Mouse (Mus musculus): ENCODE measurements at regions not wholly inside any gene's neighbourhood (a gene's known extent, or its start where the extent isn't known, plus 50 kb on each side); places are given as distances from the start of the nearest gene placed in this dataset.
A peak's percentile ranks its signal among the peaks of the same experiment; 100 is the strongest.

- no peak for DNase-seq
These were observed 128.6 kb upstream of the H2al1a start for GRCm38 (mm10) chrX:11170416-11170815.

GRCm38 (mm10) chrX:11180194-11180816 lies 118.8 kb upstream of the H2al1a start:
- no peak for DNase-seq

GRCm38 (mm10) chrX:11181855-11182254 lies 117.2 kb upstream of the H2al1a start:
- peak; percentile 29 for DNase-seq

GRCm38 (mm10) chrX:11190851-11191250 lies 108.2 kb upstream of the H2al1a start:
- DNase-seq = no peak

GRCm38 (mm10) chrX:11204135-11204534 lies 94.9 kb upstream of the H2al1a start:
- DNase-seq = peak; percentile 10

- no peak for DNase-seq
These were observed 89.2 kb upstream of the H2al1a start for GRCm38 (mm10) chrX:11209895-11210294.

GRCm38 (mm10) chrX:11212811-11213210 lies 86.2 kb upstream of the H2al1a start:
- DNase-seq = no peak

- DNase-seq = peak; percentile 2
These were observed 85.6 kb upstream of the H2al1a start for GRCm38 (mm10) chrX:11213492-11213891.

- no peak for DNase-seq
These were observed 60.0 kb upstream of the H2al1a start for GRCm38 (mm10) chrX:11239066-11239465.

GRCm38 (mm10) chrX:11245576-11245975 lies 53.5 kb upstream of the H2al1a start:
- no peak for DNase-seq

Data from adrenal gland, adult 2 months (tissue).